Mouse (Mus musculus) liver, embryonic 15.5 days (tissue): ENCODE measurements at regions not wholly inside any gene's neighbourhood (a gene's known extent, or its start where the extent isn't known, plus 50 kb on each side); places are given as distances from the start of the nearest gene placed in this dataset.

ENCODE experiments used
- ATAC-seq: fragments of 200-750 bp; cut with Nextera tagmentation; 2 replicates; pipeline ENCODE4 v1.8.0; 2017; ENCODE audit warnings: moderate number of reproducible peaks, mild to moderate bottlenecking, moderate library complexity; ENCODE audit not compliant: insufficient read depth
- H3K27ac ChIP-seq: fragments of 300-500 bp; sonication (generic); replicated peaks from 2 replicates; pipeline ENCODE4 v1.5.1; 2015; ENCODE audit warnings: mild to moderate bottlenecking, inconsistent platforms
- H3K27me3 ChIP-seq: fragments of 300-500 bp; sonication (generic); 2 replicates; pipeline ENCODE4 v1.6.1; 2015; ENCODE audit warnings: mild to moderate bottlenecking, inconsistent platforms
- H3K36me3 ChIP-seq: fragments of 300-500 bp; sonication (generic); replicated peaks from 2 replicates; pipeline ENCODE4 v1.6.1; 2015; ENCODE audit warnings: moderate library complexity, mild to moderate bottlenecking, inconsistent platforms
- H3K4me1 ChIP-seq: fragments of 300-500 bp; sonication (generic); replicated peaks from 2 replicates; pipeline ENCODE4 v1.6.1; 2015; ENCODE audit warnings: inconsistent platforms
- H3K4me2 ChIP-seq: fragments of 300-500 bp; sonication (generic); 2 replicates; pipeline ENCODE4 v1.6.1; 2015; ENCODE audit warnings: moderate library complexity, mild to moderate bottlenecking, inconsistent platforms
- H3K4me3 ChIP-seq: fragments of 300-500 bp; sonication (generic); replicated peaks from 2 replicates; pipeline ENCODE4 v1.5.1; 2015; ENCODE audit warnings: mild to moderate bottlenecking, inconsistent platforms
- H3K9ac ChIP-seq: fragments of 300-500 bp; sonication (generic); 2 replicates; pipeline ENCODE4 v1.6.1; 2015; ENCODE audit warnings: moderate library complexity, mild to moderate bottlenecking, inconsistent platforms
- H3K9me3 ChIP-seq: fragments of 300-500 bp; sonication (generic); replicated peaks from 2 replicates; pipeline ENCODE4 v1.6.1; 2016; ENCODE audit warnings: inconsistent platforms
- WGBS: fragments of 180-500 bp; shearing (Covaris S2); methylation state at CpG from one replicate; pipeline ENCODE4 v1.1.7; 2015; ENCODE audit warnings: mixed read lengths; ENCODE audit not compliant: insufficient replicate concordance; 5-methylcytosine and 5-hydroxymethylcytosine counted together

DNA sequence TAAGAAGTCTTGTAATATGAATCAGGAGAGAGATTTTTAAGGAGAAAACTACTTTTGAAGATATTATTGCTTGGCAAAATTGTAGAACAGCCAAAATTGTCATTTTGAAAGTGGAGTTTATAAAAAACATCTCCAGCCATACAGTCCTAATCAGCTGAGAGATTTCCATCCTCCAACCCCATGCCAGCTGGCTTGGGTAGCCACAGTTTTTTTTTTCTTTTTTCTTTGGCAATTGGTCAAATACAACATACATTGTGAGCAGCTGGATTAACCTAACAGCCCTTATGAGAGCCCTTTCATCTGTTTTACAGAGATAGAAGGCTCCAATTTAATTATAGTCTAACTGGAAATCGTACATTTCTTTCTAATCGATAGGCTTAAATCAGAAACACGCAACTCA, 235.3 kb downstream of the 1700129C05Rik start:
- no peaks in the 10 kb centered on the region for H3K36me3 ChIP-seq
- H3K27me3 ChIP-seq = no peaks in the 10 kb centered on the region
- H3K9ac ChIP-seq = no peak overlapping the region
- no peak overlapping the region for H3K4me3 ChIP-seq
- H3K4me2 ChIP-seq = no peak overlapping the region
- 68% methylated on average over 3 of the region's 3 CpGs for WGBS
- H3K9me3 ChIP-seq = no peaks in the 10 kb centered on the region
- no peak overlapping the region for H3K27ac ChIP-seq
- ATAC-seq = no peak
- H3K4me1 ChIP-seq = no peaks in the 10 kb centered on the region

DNA sequence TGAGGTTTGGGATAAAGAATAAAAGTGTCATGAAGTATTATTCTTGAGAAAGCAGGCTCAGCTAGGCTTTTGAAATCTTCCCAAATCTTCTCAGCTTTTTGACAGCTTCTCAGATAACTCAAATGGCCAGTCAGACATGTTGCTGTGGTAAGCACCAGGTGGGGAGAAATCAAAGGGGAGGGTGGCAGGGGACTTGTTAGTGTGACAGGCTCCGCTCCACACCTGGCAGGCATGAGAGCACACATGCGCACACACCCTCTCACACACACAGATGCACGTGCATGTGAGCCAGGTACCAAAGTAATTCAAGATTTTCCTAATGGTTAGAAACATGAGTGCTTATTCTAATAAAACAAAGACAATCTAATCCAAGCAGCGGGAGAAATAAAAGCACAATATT, 236.1 kb downstream of the 1700129C05Rik start:
- 67% methylated on average over 4 of the region's 4 CpGs for WGBS

DNA sequence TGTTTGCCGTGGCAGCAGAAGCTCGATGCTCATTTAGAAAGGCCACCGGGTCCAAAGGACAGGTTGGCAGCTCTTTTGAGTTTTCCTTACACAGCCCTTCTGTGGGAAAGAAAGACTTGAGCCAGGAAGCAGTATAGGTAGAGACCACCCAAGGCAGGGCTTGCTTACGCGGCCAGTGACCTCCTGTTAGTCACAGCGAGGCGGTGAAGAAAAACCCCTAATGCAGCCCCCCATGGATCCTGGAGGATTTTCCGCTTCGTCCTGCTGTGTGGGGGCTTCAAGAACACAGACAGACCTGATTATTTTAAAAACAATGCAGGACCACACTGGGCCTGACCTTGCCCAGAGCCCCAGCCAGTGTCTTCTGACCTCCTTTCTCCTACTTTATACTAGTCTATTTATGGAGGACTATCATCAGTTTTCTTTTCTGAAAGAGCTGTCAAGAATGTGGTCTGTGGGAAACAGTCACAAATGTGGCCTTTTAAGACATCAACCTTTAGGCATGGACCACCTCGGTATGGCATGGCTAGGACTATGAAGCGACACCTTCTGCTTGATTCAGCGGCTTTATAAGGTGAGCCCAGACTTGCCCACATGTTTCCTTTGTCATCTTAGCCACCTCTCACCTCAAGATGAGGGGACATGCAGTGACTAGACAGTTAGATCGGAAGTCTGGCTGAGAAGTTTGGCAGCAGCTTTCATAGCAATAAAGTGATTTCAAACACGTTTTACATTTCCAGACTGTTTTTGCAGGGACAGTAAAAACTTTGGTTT, 274.3 kb downstream of the 1700129C05Rik start:
- no peak for ATAC-seq
- Histone ChIP-seq H3K4me1 (no peaks in the 10 kb centered on the region), H3K9me3 (no peaks in the 10 kb centered on the region), H3K36me3 (no peaks in the 10 kb centered on the region), H3K4me3 (no peak overlapping the region), H3K27ac (no peak overlapping the region), H3K27me3 (no peaks in the 10 kb centered on the region), H3K4me2 (no peak overlapping the region), H3K9ac (no peak overlapping the region)
- WGBS = 66% methylated on average over 14 of the region's 14 CpGs

More for the DNA sequence above, 236.1 kb downstream of the 1700129C05Rik start:
- no peak overlapping the region for H3K4me2 ChIP-seq
- no peaks in the 10 kb centered on the region for H3K9me3 ChIP-seq
- no peak for ATAC-seq
- H3K27ac ChIP-seq = no peak overlapping the region
- H3K36me3 ChIP-seq = no peaks in the 10 kb centered on the region
- no peaks in the 10 kb centered on the region for H3K4me1 ChIP-seq
- no peak overlapping the region for H3K9ac ChIP-seq
- no peaks in the 10 kb centered on the region for H3K27me3 ChIP-seq
- no peak overlapping the region for H3K4me3 ChIP-seq

DNA sequence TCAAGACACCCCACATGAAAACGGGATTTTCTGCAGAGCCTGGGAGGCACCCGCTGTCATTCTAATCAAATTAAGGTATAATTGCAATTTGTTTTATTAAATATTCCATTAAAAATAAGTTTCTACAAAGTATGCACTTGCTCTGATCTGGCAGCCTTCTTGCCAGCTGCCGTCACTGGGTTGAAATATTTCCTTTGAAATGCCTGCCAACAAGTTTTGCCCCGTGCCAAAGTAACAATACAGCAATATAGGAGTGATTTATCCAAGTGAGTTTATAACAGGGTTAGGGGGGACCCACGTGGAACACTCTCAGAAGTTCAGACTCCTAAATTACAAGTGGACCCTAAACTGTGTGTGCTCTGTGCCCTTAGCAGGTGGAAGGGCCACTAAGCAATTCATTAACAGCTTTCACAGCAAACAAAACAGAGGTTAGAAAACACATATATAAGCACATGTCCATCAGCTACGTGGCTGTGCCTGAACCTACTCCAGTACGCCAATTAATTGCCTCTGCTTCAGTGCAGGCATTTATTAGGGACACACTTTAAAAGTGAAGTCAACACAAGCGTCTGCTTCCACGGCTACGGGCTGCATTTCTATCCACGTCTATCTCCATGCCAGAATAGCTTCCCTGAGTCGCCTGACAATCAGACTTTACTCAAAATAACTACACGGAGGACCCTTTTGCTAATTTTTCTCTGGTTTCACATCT, 275.1 kb downstream of the 1700129C05Rik start:
- H3K4me2 ChIP-seq = no peak overlapping the region
- H3K9ac ChIP-seq = no peak overlapping the region
- no peaks in the 10 kb centered on the region for H3K4me1 ChIP-seq
- no peaks in the 10 kb centered on the region for H3K9me3 ChIP-seq
- WGBS = 56% methylated on average over 13 of the region's 13 CpGs
- H3K36me3 ChIP-seq = no peaks in the 10 kb centered on the region
- H3K27ac ChIP-seq = no peak overlapping the region
- no peaks in the 10 kb centered on the region for H3K27me3 ChIP-seq
- H3K4me3 ChIP-seq = no peak overlapping the region
- ATAC-seq = no peak

DNA sequence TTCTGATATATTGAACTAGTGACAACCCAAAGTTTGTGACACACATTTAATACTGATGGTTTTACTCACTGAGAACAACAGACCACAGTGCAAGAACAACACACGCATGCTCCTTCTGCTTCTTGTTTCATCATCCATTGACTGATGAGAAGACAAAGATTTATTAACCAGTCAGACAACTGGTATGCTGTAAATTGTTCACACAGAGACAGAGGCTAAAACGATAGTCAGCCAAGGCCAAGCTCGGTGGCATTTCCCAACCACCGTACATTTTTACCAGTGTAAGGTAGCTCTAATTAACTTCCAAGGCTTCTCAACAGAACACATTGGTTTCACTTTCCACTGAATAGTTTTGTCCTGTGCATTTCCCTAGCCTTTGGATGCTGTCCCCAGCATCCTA, 287.8 kb downstream of the 1700129C05Rik start:
- no peak for ATAC-seq
- no peaks in the 10 kb centered on the region for H3K9me3 ChIP-seq
- 34% methylated on average over 4 of the region's 4 CpGs for WGBS
- no peak overlapping the region for H3K9ac ChIP-seq
- no peak overlapping the region for H3K4me2 ChIP-seq
- no peak overlapping the region for H3K27ac ChIP-seq
- H3K4me3 ChIP-seq = no peak overlapping the region
- no peaks in the 10 kb centered on the region for H3K36me3 ChIP-seq
- no peaks in the 10 kb centered on the region for H3K27me3 ChIP-seq
- H3K4me1 ChIP-seq = no peaks in the 10 kb centered on the region

DNA sequence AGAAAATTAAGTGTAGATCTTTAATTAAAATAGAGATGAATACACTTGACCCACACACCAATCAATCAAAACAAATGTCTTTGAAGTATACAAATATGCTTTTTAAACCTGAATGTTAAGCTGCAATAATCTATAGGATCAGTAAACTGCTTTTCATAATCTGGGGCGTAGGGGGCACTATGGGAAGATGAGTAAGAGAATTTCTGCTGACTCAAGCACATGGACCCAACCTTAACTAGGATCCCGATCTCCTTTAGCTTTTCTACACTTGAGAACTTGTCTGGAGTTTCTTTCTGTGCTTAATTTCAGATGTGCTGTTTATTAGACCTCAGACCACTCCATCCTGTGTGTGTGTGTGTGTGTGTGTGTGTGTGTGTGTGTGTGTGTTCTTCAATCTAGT, 298.1 kb downstream of the 1700129C05Rik start:
- ATAC-seq = no peak
- no peak overlapping the region for H3K27ac ChIP-seq
- H3K4me2 ChIP-seq = no peak overlapping the region
- H3K4me1 ChIP-seq = no peaks in the 10 kb centered on the region
- no peak overlapping the region for H3K4me3 ChIP-seq
- no peaks in the 10 kb centered on the region for H3K36me3 ChIP-seq
- no peaks in the 10 kb centered on the region for H3K27me3 ChIP-seq
- 45% methylated on average over 2 of the region's 2 CpGs for WGBS
- H3K9me3 ChIP-seq = no peaks in the 10 kb centered on the region
- H3K9ac ChIP-seq = no peak overlapping the region

DNA sequence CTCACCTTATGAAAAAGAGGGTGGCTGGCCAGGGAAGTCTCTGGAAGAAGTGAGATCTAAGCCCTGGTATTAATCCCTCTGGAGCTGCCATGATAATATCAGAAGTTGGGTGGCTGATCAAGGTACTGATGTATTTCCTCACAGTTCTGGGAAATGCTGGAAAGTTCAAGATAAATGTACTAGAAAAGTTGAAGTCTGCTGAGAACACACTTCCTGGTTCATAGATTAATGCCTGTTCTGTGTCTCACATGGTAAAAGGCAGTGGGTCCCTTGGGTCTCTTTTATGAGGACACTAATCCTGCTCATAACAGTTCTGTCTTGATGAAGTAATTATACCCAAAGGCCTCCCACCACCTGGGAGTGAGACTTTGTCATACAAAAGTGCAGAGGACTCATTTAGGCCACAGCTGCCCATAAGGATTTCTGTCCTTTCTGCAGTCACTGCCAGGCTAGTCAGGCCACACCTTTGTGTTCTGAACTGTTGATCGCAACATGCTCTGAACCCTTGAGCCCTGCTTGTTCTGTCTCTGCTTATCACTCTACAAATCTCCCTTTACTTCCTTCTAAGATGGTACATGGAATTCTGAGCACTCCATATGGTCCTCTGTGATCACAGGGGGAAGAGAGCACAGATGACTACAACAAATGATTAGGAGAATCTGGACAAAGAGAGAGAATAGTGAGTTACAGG, 300.4 kb downstream of the 1700129C05Rik start:
- H3K9me3 ChIP-seq = no peaks in the 10 kb centered on the region
- WGBS = 55% methylated on average over 1 of the region's 1 CpGs
- ATAC-seq = no peak
- no peak overlapping the region for H3K4me3 ChIP-seq
- no peak overlapping the region for H3K4me2 ChIP-seq
- H3K4me1 ChIP-seq = no peaks in the 10 kb centered on the region
- no peak overlapping the region for H3K27ac ChIP-seq
- no peaks in the 10 kb centered on the region for H3K27me3 ChIP-seq
- no peaks in the 10 kb centered on the region for H3K36me3 ChIP-seq
- H3K9ac ChIP-seq = no peak overlapping the region

DNA sequence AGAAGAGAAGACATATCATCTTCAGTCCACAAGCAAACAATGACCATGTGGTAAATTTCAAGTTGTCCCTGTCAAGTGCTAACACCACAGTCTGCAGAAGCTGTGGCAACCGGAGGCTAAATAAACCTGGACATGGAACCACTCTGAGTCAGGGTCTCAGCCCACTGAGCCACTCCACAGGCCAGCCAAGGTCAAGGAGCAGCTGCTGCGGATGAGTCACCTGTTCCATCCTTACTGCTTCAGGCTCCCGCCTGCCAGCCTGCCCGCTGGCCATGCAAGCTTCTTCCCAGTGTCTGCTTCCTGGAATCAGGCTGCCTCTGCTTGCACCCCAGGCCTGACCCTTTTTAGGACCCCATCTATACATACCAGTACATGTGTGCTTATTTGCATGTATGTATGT, 319.8 kb downstream of the 1700129C05Rik start:
- H3K4me2 ChIP-seq = no peak overlapping the region
- no peak for ATAC-seq
- H3K27me3 ChIP-seq = no peaks in the 10 kb centered on the region
- no peak overlapping the region for H3K27ac ChIP-seq
- no peaks in the 10 kb centered on the region for H3K9me3 ChIP-seq
- no peaks in the 10 kb centered on the region for H3K4me1 ChIP-seq
- no peaks in the 10 kb centered on the region for H3K36me3 ChIP-seq
- 70% methylated on average over 4 of the region's 4 CpGs for WGBS
- H3K4me3 ChIP-seq = no peak overlapping the region
- no peak overlapping the region for H3K9ac ChIP-seq

DNA sequence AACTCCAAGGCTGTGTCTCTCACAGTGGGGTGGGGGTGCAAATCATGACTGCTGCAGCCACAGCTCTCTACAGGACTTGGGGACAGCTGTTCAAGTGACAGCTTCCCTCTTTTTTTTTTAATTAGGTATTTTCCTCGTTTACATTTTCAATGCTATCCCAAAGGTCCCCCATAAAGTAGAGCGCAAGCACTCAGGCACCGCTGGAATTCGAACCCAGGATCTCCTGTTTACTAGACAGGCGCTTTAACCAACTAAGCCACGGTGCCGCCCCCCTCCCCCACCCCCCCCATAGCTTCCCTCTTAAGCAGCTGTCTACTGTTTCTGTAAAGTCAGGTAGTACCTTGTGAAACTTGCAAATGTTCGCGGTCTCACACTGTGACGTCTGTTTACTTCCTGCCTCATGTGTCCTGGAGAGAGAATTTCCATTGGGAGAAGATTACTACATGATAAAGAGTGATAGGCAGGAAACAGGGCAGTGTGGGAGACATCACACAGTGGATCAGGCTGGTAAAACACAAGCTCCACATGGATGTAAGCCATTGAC, 324.7 kb downstream of the 1700129C05Rik start:
- Histone ChIP-seq H3K27ac (no peak overlapping the region), H3K4me1 (no peaks in the 10 kb centered on the region), H3K36me3 (no peaks in the 10 kb centered on the region), H3K4me3 (no peak overlapping the region), H3K4me2 (no peak overlapping the region), H3K9me3 (no peaks in the 10 kb centered on the region), H3K9ac (no peak overlapping the region), H3K27me3 (no peaks in the 10 kb centered on the region)
- ATAC-seq = no peak
- WGBS = 51% methylated on average over 10 of the region's 10 CpGs

DNA sequence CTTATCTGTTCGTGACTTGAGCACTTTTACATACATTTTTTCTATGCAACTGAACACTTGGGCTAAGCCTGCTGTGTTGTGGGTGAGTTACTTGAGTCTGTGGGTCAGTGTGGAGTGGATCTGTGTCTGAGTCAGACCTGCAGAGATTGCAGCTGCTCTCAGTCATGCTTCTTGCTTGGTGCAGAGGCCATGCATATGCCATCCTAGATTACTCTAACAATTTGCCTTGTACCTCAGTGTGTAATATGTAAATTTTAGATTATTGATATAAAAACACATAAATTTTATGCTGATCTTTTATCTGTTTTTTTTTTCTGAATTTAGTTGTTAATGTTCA, 326.2 kb downstream of the 1700129C05Rik start:
- no peaks in the 10 kb centered on the region for H3K27me3 ChIP-seq
- H3K9ac ChIP-seq = no peak overlapping the region
- H3K27ac ChIP-seq = no peak overlapping the region
- H3K36me3 ChIP-seq = no peaks in the 10 kb centered on the region
- no peak overlapping the region for H3K4me2 ChIP-seq
- no peaks in the 10 kb centered on the region for H3K4me1 ChIP-seq
- H3K9me3 ChIP-seq = no peaks in the 10 kb centered on the region
- no peak overlapping the region for H3K4me3 ChIP-seq
- 36% methylated on average over 1 of the region's 1 CpGs for WGBS
- ATAC-seq = no peak
